Mouse (Mus musculus): ENCODE measurements around the gene Itga1. TPM values are rescaled to one million over a fixed set of nuclear protein-coding genes. Genes with fewer than 3 reads are reported as not detected.

Gene Itga1
- total and polyA plus RNA-seq, 3 experiments, result under 0.01 to 0.04 (median 0.01) TPM

DNA sequence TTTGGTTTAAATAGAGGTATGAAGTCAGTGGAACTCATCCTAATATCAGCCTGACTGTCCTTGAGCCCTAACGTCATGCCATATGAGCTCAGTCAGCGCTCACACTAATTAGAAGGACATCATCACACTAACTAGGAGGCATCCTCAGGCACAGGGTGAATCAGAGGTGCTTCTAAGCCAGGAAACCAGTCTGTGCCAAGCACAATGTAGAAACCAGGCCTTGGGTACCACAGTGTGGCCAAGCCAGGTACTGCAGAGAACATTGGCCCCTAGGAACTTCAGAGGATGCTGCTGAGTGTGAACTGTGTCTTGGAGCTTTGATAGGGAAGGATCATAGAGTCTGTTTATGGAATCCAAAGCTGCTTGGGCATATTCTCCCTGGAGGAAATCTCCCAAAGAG lies 137.5 kb downstream of the Itga1 start:
- in situ Hi-C loops (cut with MboI; ENCODE audit: low pct_ligation_motif_present, low pct_unique_long_range_greater_than_20kb, low sequenced_read_pairs) (loop anchor here (5.0 kb wide), 1 partner anchor 137 kb away; no protein-coding TSS in a partner anchor), dilution Hi-C loops (cut with MboI; ENCODE audit: extremely low pct_ligation_motif_present, extremely low pct_unique_long_range_greater_than_20kb, low sequenced_read_pairs) (no loop called here)
- Histone ChIP-seq H3K9ac (ENCODE audit: insufficient read depth, low read depth) (no peak overlapping the region), H3K4me2 (ENCODE audit: insufficient read depth, low read depth, poor library complexity, severe bottlenecking) (peak overlapping the region; percentile 45; the same call in 1 of the 2 replicates), H3K4me1 (ENCODE audit: control insufficient read depth in 1 of 2, insufficient read depth in 2 of 2) (no peaks in the 10 kb centered on the region), H3K9me3 (replicated peaks; ENCODE audit: low read length) (no peaks in the 10 kb centered on the region), H3K36me3 (replicated peaks in 1 of 2; ENCODE audit: control insufficient read depth in 1 of 2, insufficient read depth in 1 of 2, low read length in 1 of 2) (no peaks in the 10 kb centered on the region), H3K27ac (ENCODE audit: insufficient read depth, low read depth) (no peak overlapping the region), H3K4me3 (replicated peaks in 1 of 3; ENCODE audit: low read depth in 2 of 3, low read length in 2 of 3, poor library complexity in 1 of 3) (no peak overlapping the region), H3K27me3 (replicated peaks) (no peaks in the 10 kb centered on the region), H3K79me2 (replicated peaks; ENCODE audit: control insufficient read depth, extremely low read depth, insufficient read depth, poor library complexity, severe bottlenecking) (no peaks in the 10 kb centered on the region)
- peak; percentile 76 for DNase-seq (ENCODE audit: extremely low read depth)
- TF ChIP-seq UBTF (IDR thresholded peaks at IDR 0.05; ENCODE audit: low read depth, low read length) (no peak), ELF1 (IDR thresholded peaks at IDR 0.05; ENCODE audit: low read depth, low read length) (no peak), NELFE (IDR thresholded peaks at IDR 0.05; ENCODE audit: low read depth, low read length) (peak; percentile 11; the same call in 1 of the 2 replicates), POLR2AphosphoS2 (IDR thresholded peaks at IDR 0.05; ENCODE audit: low read depth, low read length) (no peak), CTCF (conservative IDR thresholded peaks at IDR 0.05 in 1 of 2, IDR thresholded peaks at IDR 0.05 in 1 of 2; ENCODE audit: low read depth in 2 of 2, low read length in 2 of 2) (peak; percentile 58 to 98; a peak in 3 of 4 replicates), ZKSCAN1 (IDR thresholded peaks at IDR 0.05; ENCODE audit: borderline replicate concordance, low read depth, low read length) (no peak), SIN3A (IDR thresholded peaks at IDR 0.05; ENCODE audit: low read length) (0 out of 2 replicates have a peak, but pooled peaks have one; percentile 2), JUN (IDR thresholded peaks at IDR 0.05; ENCODE audit: insufficient read depth, low read depth, low read length) (no peak), MEF2A (IDR thresholded peaks at IDR 0.05; ENCODE audit: borderline replicate concordance, low read depth, low read length) (0 out of 2 replicates have a peak, but pooled peaks have one; percentile 7), CHD1 (IDR thresholded peaks at IDR 0.05; ENCODE audit: low read depth, low read length) (no peak), RAD21 (IDR thresholded peaks at IDR 0.05; ENCODE audit: low read depth, low read length) (peak; percentile 98), ZC3H11A (IDR thresholded peaks at IDR 0.05; ENCODE audit: low read depth, low read length) (peak; percentile 91), ETS1 (conservative IDR thresholded peaks at IDR 0.05; ENCODE audit: low read depth, low read length) (no peak), SMC3 (IDR thresholded peaks at IDR 0.05; ENCODE audit: low read depth, low read length) (peak; percentile 96)

DNA sequence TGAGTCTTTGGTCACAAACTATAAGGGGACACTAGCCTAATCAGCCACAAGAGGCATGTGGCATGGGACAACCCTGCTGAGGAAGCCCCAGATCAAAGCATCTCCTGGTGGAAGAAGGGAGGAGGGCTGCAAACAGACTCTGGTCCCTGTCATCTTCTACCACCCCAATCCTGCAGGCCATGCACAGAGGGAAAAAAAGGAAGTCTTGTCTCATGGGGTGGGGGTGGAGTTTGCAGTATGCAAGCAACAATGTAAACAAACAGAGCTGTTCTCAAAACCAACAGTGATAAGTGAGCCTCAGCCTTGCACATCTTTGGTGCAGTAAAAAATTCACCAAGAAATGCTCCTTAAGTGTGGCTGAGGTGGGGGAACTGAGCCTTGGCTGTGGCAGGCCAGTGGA lies 147.2 kb downstream of the Itga1 start:
- Histone ChIP-seq H3K4me1 (ENCODE audit: control insufficient read depth in 1 of 2, insufficient read depth in 2 of 2) (no peaks in the 10 kb centered on the region), H3K27me3 (replicated peaks) (no peaks in the 10 kb centered on the region), H3K9ac (ENCODE audit: insufficient read depth, low read depth) (no peak overlapping the region), H3K79me2 (replicated peaks; ENCODE audit: control insufficient read depth, extremely low read depth, insufficient read depth, poor library complexity, severe bottlenecking) (no peaks in the 10 kb centered on the region), H3K4me3 (replicated peaks in 1 of 3; ENCODE audit: low read depth in 2 of 3, low read length in 2 of 3, poor library complexity in 1 of 3) (no peak overlapping the region), H3K4me2 (ENCODE audit: insufficient read depth, low read depth, poor library complexity, severe bottlenecking) (no peak overlapping the region), H3K36me3 (replicated peaks in 1 of 2; ENCODE audit: control insufficient read depth in 1 of 2, insufficient read depth in 1 of 2, low read length in 1 of 2) (no peaks in the 10 kb centered on the region), H3K27ac (ENCODE audit: insufficient read depth, low read depth) (no peak overlapping the region), H3K9me3 (replicated peaks; ENCODE audit: low read length) (no peaks in the 10 kb centered on the region)
- dilution Hi-C loops (cut with MboI; ENCODE audit: extremely low pct_ligation_motif_present, extremely low pct_unique_long_range_greater_than_20kb, low sequenced_read_pairs) (no loop called here), in situ Hi-C loops (cut with MboI; ENCODE audit: low pct_ligation_motif_present, low pct_unique_long_range_greater_than_20kb, low sequenced_read_pairs) (no loop called here)
- no peak for TF ChIP-seq MAFK (IDR thresholded peaks at IDR 0.05; ENCODE audit: insufficient replicate concordance, low read length)
- TF ChIP-seq HCFC1 (IDR thresholded peaks at IDR 0.05; ENCODE audit: low read depth, low read length), result no peak
- no peak for TF ChIP-seq CHD2 (IDR thresholded peaks at IDR 0.05; ENCODE audit: low read length)
- no peak for TF ChIP-seq KAT2A (IDR thresholded peaks at IDR 0.05; ENCODE audit: insufficient replicate concordance, low read length)
- TF ChIP-seq ZC3H11A (IDR thresholded peaks at IDR 0.05; ENCODE audit: low read depth, low read length), result no peak
- no peak for TF ChIP-seq MAZ (IDR thresholded peaks at IDR 0.05; ENCODE audit: low read depth, low read length)
- TF ChIP-seq ZKSCAN1 (IDR thresholded peaks at IDR 0.05; ENCODE audit: borderline replicate concordance, low read depth, low read length), result no peak
- no peak for TF ChIP-seq POLR2A (IDR thresholded peaks at IDR 0.05; ENCODE audit: low read depth, low read length)
- TF ChIP-seq JUN (IDR thresholded peaks at IDR 0.05; ENCODE audit: insufficient read depth, low read depth, low read length), result no peak
- TF ChIP-seq CTCF (conservative IDR thresholded peaks at IDR 0.05 in 1 of 2, IDR thresholded peaks at IDR 0.05 in 1 of 2; ENCODE audit: low read depth in 2 of 2, low read length in 2 of 2), result no peak
- no peak for TF ChIP-seq USF1 (IDR thresholded peaks at IDR 0.05; ENCODE audit: low read depth, low read length)
- TF ChIP-seq PAX5 (IDR thresholded peaks at IDR 0.05; ENCODE audit: low read length), result no peak
- TF ChIP-seq JUND (conservative IDR thresholded peaks at IDR 0.05; ENCODE audit: low read depth, low read length), result no peak
- TF ChIP-seq CHD1 (IDR thresholded peaks at IDR 0.05; ENCODE audit: low read depth, low read length), result no peak
- TF ChIP-seq BHLHE40 (IDR thresholded peaks at IDR 0.05; ENCODE audit: low read depth, low read length), result no peak
- no peak for DNase-seq (ENCODE audit: extremely low read depth)
